Mouse (Mus musculus): ENCODE measurements around the gene Mybphl. TPM values are rescaled to one million over a fixed set of nuclear protein-coding genes. Genes with fewer than 3 reads are reported as not detected.

Mybphl gene
- polyA plus RNA-seq, 1 experiment from 2014 or later: 0.12 TPM

GRCm38 (mm10) chr3:108336878-108337277 is 27.8 kb upstream of the Mybphl start:
- no peak overlapping the region for H3K4me3 ChIP-seq (replicated peaks)
- H3K27ac ChIP-seq (replicated peaks): no peak overlapping the region
- ATAC-seq (ENCODE audit: insufficient number of reproducible peaks, low FRiP score, low TSS enrichment, low read depth): no peak
- H3K4me1 ChIP-seq: no peaks in the 10 kb centered on the region
- no peak overlapping the region for H3K4me2 ChIP-seq (replicated peaks)
- H3K9ac ChIP-seq: no peak overlapping the region
- peaks cover 64% of the 10 kb centered on the region for H3K36me3 ChIP-seq
- no peaks in the 10 kb centered on the region for H3K9me3 ChIP-seq (replicated peaks)
- H3K27me3 ChIP-seq: no peaks in the 10 kb centered on the region
- WGBS: 93% methylated on average over 5 of the region's 5 CpGs

- Histone ChIP-seq H3K9me3 (replicated peaks) (no peaks in the 10 kb centered on the region), H3K27me3 (no peaks in the 10 kb centered on the region), H3K4me3 (replicated peaks) (no peak overlapping the region), H3K27ac (replicated peaks) (no peak overlapping the region), H3K4me2 (replicated peaks) (no peak overlapping the region), H3K36me3 (peaks cover 57% of the 10 kb centered on the region), H3K4me1 (no peaks in the 10 kb centered on the region), H3K9ac (no peak overlapping the region)
- WGBS: 86% methylated on average over 2 of the region's 2 CpGs
- no peak for ATAC-seq (ENCODE audit: insufficient number of reproducible peaks, low FRiP score, low TSS enrichment, low read depth)
Observed at GRCm38 (mm10) chr3:108341040-108341439, 23.7 kb upstream of the Mybphl start.

- no peak overlapping the region for H3K4me3 ChIP-seq (replicated peaks)
- ATAC-seq (ENCODE audit: insufficient number of reproducible peaks, low FRiP score, low TSS enrichment, low read depth): peak; percentile 39; the same call in 1 of the 2 replicates
- 0 out of 2 replicates have a peak overlapping the region, but pooled peaks have one; percentile 48 for H3K27ac ChIP-seq (replicated peaks)
- 44% methylated on average over 7 of the region's 7 CpGs for WGBS
- H3K36me3 ChIP-seq: peaks cover 60% of the 10 kb centered on the region
- H3K27me3 ChIP-seq: no peaks in the 10 kb centered on the region
- H3K4me2 ChIP-seq (replicated peaks): no peak overlapping the region
- no peaks in the 10 kb centered on the region for H3K4me1 ChIP-seq
- H3K9ac ChIP-seq: no peak overlapping the region
- no peaks in the 10 kb centered on the region for H3K9me3 ChIP-seq (replicated peaks)
Observed at GRCm38 (mm10) chr3:108342185-108342584, 22.5 kb upstream of the Mybphl start.

DNA sequence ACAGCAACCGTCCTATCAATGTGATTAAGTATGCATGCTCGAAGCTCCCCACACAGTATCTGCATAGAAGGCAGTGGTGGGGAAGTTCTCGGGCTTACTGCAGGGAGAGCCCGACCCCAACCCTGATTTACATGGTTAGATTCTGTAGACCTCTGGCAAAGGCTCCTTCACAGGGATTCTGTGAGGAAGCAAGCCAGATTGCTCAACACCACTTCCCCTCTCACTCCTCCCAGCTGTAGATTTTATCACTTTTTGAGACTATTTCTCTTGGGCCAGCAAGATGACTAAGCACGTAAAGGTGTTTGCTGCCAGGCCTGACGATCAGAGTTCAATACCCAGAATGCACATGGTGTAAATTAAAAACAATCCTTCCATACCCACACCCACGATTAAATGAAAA is 18.9 kb upstream of the Mybphl start:
- Histone ChIP-seq H3K27me3 (no peaks in the 10 kb centered on the region), H3K4me1 (no peaks in the 10 kb centered on the region), H3K9ac (no peak overlapping the region), H3K4me3 (replicated peaks) (no peak overlapping the region), H3K27ac (replicated peaks) (no peak overlapping the region), H3K36me3 (peaks cover 52% of the 10 kb centered on the region), H3K9me3 (replicated peaks) (no peaks in the 10 kb centered on the region), H3K4me2 (replicated peaks) (no peak overlapping the region)
- no peak for ATAC-seq (ENCODE audit: insufficient number of reproducible peaks, low FRiP score, low TSS enrichment, low read depth)
- 83% methylated on average over 7 of the region's 7 CpGs for WGBS

- Histone ChIP-seq H3K27ac (replicated peaks) (no peak overlapping the region), H3K4me2 (replicated peaks) (no peak overlapping the region), H3K27me3 (no peaks in the 10 kb centered on the region), H3K4me1 (no peaks in the 10 kb centered on the region), H3K36me3 (peaks cover 51% of the 10 kb centered on the region), H3K9ac (no peak overlapping the region), H3K4me3 (replicated peaks) (no peak overlapping the region), H3K9me3 (replicated peaks) (no peaks in the 10 kb centered on the region)
- no peak for ATAC-seq (ENCODE audit: insufficient number of reproducible peaks, low FRiP score, low TSS enrichment, low read depth)
- 80% methylated on average over 9 of the region's 9 CpGs for WGBS
Observed at GRCm38 (mm10) chr3:108348376-108348775, 16.3 kb upstream of the Mybphl start.

DNA sequence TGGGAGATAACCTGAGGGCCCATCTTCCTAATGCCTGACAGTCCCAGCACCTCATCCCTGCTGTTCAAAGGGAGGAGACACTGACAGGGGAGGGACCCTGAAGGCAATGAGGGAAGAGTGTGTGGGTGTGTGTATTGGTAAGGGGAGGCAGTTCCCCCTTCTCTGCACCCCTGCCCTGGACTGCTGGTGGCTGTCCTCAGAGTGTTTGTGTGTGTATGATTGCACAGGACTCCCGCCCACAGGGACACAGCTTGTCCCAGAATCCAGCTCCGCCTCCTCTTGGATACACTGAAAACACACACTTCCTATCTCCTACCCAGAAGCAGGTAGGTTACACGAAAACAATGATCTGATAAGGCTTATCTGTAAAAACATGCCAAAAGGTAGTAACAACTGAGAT is 9.5 kb upstream of the Mybphl start:
- Histone ChIP-seq H3K27me3 (no peaks in the 10 kb centered on the region), H3K4me2 (replicated peaks) (no peak overlapping the region), H3K36me3 (peaks cover 51% of the 10 kb centered on the region), H3K9ac (no peak overlapping the region), H3K4me3 (replicated peaks) (no peak overlapping the region), H3K4me1 (no peaks in the 10 kb centered on the region), H3K9me3 (replicated peaks) (no peaks in the 10 kb centered on the region), H3K27ac (replicated peaks) (no peak overlapping the region)
- WGBS: 87% methylated on average over 3 of the region's 3 CpGs
- ATAC-seq (ENCODE audit: insufficient number of reproducible peaks, low FRiP score, low TSS enrichment, low read depth): no peak

DNA sequence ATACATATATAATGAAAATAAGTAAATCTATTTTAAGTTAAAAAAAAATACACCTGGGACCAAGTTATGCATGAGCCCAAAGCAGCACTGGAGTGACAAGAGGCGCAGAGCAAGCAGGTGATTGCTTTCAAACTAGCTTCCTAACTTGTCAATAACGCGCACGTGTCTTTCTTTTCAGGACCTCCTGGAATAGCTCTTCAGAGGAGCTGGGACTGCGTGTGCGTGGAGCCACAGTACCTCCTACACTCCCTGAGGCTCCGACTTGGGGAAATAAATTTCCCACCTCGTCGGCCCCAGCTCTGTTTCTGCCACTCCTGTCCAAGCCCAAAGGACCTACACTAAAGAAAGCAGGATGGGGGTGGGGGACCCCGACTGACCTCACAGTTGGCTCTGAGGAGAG is 7.7 kb upstream of the Mybphl start:
- Histone ChIP-seq H3K4me3 (replicated peaks) (no peak overlapping the region), H3K4me1 (peaks cover 13% of the 10 kb centered on the region), H3K4me2 (replicated peaks) (no peak overlapping the region), H3K27me3 (no peaks in the 10 kb centered on the region), H3K9ac (no peak overlapping the region), H3K9me3 (replicated peaks) (no peaks in the 10 kb centered on the region), H3K36me3 (peaks cover 43% of the 10 kb centered on the region), H3K27ac (replicated peaks) (no peak overlapping the region)
- WGBS: 85% methylated on average over 10 of the region's 10 CpGs
- ATAC-seq (ENCODE audit: insufficient number of reproducible peaks, low FRiP score, low TSS enrichment, low read depth): no peak

DNA sequence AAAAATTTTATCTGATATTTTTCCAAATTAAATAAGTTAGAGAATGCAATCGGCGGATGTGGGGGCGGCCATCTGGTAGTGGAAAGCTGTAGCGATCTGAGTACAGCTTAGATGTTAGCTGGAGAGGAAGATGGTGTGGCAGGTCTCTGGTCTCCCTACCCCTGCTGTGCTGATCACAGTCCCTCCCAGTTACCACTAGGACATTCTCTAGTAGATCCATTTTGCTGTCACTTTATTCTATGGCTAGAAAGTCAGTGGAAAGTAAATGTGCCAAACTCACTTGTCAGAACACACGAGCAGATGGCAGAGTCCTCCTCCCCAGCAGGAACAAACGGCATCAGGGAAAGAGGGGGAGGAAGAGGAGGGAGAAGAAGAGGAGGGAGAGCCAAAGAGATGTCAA is 6.3 kb upstream of the Mybphl start:
- peaks cover 13% of the 10 kb centered on the region for H3K4me1 ChIP-seq
- H3K27ac ChIP-seq (replicated peaks): no peak overlapping the region
- no peaks in the 10 kb centered on the region for H3K27me3 ChIP-seq
- no peak overlapping the region for H3K9ac ChIP-seq
- no peaks in the 10 kb centered on the region for H3K9me3 ChIP-seq (replicated peaks)
- H3K4me2 ChIP-seq (replicated peaks): no peak overlapping the region
- H3K4me3 ChIP-seq (replicated peaks): no peak overlapping the region
- ATAC-seq (ENCODE audit: insufficient number of reproducible peaks, low FRiP score, low TSS enrichment, low read depth): no peak
- 72% methylated on average over 6 of the region's 6 CpGs for WGBS
- peaks cover 40% of the 10 kb centered on the region for H3K36me3 ChIP-seq

DNA sequence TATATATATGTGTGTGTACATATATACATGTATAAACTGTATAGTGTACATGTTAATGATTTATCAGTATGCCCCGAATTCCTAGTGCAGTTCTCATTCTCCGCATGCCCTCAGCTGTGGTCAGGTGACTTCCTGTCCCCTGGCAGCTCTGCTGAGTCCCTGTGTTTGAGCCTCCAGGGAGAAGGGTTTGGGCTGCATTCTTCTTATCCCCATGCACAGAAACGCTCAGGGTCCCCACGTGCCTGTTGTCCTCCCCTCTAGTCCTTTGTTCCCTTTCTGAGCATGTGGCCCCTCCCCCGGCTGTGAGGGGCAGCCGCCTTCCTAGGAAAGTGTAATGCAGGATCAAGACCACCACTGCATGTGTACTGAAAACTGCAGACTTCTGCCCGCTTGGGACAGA is 3.8 kb upstream of the Mybphl start:
- H3K9ac ChIP-seq: no peak overlapping the region
- no peaks in the 10 kb centered on the region for H3K9me3 ChIP-seq (replicated peaks)
- 16% methylated on average over 7 of the region's 7 CpGs for WGBS
- no peak overlapping the region for H3K4me3 ChIP-seq (replicated peaks)
- 0 out of 2 replicates have a peak overlapping the region, but pooled peaks have one; percentile 17 for H3K27ac ChIP-seq (replicated peaks)
- ATAC-seq (ENCODE audit: insufficient number of reproducible peaks, low FRiP score, low TSS enrichment, low read depth): no peak
- H3K4me1 ChIP-seq: peaks cover 13% of the 10 kb centered on the region
- H3K36me3 ChIP-seq: peaks cover 15% of the 10 kb centered on the region
- H3K4me2 ChIP-seq (replicated peaks): no peak overlapping the region
- H3K27me3 ChIP-seq: no peaks in the 10 kb centered on the region

DNA sequence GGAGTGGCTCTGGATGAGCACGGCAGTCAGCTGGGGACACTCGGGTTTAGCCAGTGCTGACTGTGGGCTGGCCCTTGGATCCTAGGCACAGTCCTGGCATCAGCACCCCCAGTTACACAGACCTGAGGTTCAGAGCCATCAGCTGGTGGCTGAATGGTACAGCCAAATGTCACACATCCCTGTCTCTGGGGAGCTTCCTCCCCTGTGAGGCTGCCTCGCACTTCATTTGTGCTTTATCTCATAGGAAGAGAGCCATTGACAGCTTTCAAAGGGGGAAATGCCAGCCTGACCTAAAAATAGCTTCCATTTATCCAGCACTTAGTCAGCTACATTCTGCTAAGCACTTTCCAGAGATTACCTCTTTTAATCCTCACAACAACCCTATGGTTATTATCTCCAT is 1.1 kb upstream of the Mybphl start:
- ATAC-seq (ENCODE audit: insufficient number of reproducible peaks, low FRiP score, low TSS enrichment, low read depth): no peak
- no peak overlapping the region for H3K4me2 ChIP-seq (replicated peaks)
- no peak overlapping the region for H3K9ac ChIP-seq
- H3K9me3 ChIP-seq (replicated peaks): no peaks in the 10 kb centered on the region
- no peak overlapping the region for H3K27ac ChIP-seq (replicated peaks)
- WGBS: 72% methylated on average over 3 of the region's 3 CpGs
- peaks cover 13% of the 10 kb centered on the region for H3K4me1 ChIP-seq
- H3K36me3 ChIP-seq: no peaks in the 10 kb centered on the region
- no peak overlapping the region for H3K4me3 ChIP-seq (replicated peaks)
- H3K27me3 ChIP-seq: no peaks in the 10 kb centered on the region

GRCm38 (mm10) chr3:108367173-108367572 is 2.5 kb downstream of the Mybphl start:
- H3K4me2 ChIP-seq (replicated peaks): 0 out of 2 replicates have a peak overlapping the region, but pooled peaks have one; percentile 17
- WGBS: 62% methylated on average over 9 of the region's 9 CpGs
- no peaks in the 10 kb centered on the region for H3K27me3 ChIP-seq
- no peak overlapping the region for H3K4me3 ChIP-seq (replicated peaks)
- H3K9me3 ChIP-seq (replicated peaks): no peaks in the 10 kb centered on the region
- H3K9ac ChIP-seq: no peak overlapping the region
- 0 out of 2 replicates have a peak, but pooled peaks cover under 1% of the 10 kb centered on the region for H3K4me1 ChIP-seq
- no peak overlapping the region for H3K27ac ChIP-seq (replicated peaks)
- H3K36me3 ChIP-seq: no peaks in the 10 kb centered on the region
- ATAC-seq (ENCODE audit: insufficient number of reproducible peaks, low FRiP score, low TSS enrichment, low read depth): no peak

DNA sequence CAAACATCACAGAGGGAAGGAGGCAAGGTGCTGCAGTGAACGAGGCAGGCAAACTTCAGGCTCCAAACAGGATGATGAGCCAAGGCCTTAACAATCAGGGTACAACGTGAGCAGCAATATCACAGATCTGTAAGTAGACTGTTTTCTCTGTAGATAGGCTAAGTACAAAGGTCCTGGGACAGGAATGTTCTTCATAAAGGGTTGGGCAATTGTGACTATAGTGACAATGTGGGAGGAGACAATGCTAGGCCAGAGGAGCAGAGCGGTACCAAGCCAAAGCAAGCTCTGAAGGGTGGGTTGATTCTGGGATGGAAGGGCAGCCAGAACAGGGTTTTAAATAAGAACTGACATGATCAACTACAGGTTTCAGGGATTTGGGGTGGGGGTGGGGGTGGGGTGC is 3.1 kb downstream of the Mybphl start:
- Histone ChIP-seq H3K27me3 (no peaks in the 10 kb centered on the region), H3K27ac (replicated peaks) (no peak overlapping the region), H3K36me3 (no peaks in the 10 kb centered on the region), H3K4me1 (0 out of 2 replicates have a peak, but pooled peaks cover 4% of the 10 kb centered on the region), H3K9me3 (replicated peaks) (no peaks in the 10 kb centered on the region), H3K9ac (no peak overlapping the region), H3K4me3 (replicated peaks) (no peak overlapping the region), H3K4me2 (replicated peaks) (no peak overlapping the region)
- ATAC-seq (ENCODE audit: insufficient number of reproducible peaks, low FRiP score, low TSS enrichment, low read depth): no peak
- 78% methylated on average over 3 of the region's 3 CpGs for WGBS
